Mouse (Mus musculus) liver, adult 2 months (tissue): Measurements from ENCODE around the gene Kat2a. TPM values are rescaled to one million over a fixed set of nuclear protein-coding genes. Genes with fewer than 3 reads are reported as not detected.

Experiments
- DNase-seq: peaks from one replicate; pipeline ENCODE4 v3.0.0-alpha.2; 2011; ENCODE audit warnings: low read depth, low spot score; ENCODE audit errors: extremely low read depth
- H3K27ac ChIP-seq: fragments of 200-500 bp; replicated peaks from 2 replicates; pipeline ENCODE4 v1.5.1; 2012; ENCODE audit warnings: low read depth, mild to moderate bottlenecking, control low read depth, inconsistent platforms, low read length; ENCODE audit not compliant: insufficient read depth
- H3K27me3 ChIP-seq: fragments of 200-500 bp; 2 replicates; pipeline ENCODE4 v1.6.1; 2012; ENCODE audit warnings: mild to moderate bottlenecking, moderate library complexity, low read length, inconsistent platforms; ENCODE audit not compliant: control insufficient read depth, insufficient read depth
- H3K36me3 ChIP-seq: fragments of 200-500 bp; 2 replicates; pipeline ENCODE4 v1.6.1; 2012; ENCODE audit warnings: low read length, inconsistent platforms; ENCODE audit not compliant: control insufficient read depth, insufficient read depth
- H3K4me1 ChIP-seq: fragments of 200-500 bp; 2 replicates; pipeline ENCODE4 v1.6.1; 2011; ENCODE audit warnings: low read length; ENCODE audit not compliant: control insufficient read depth, insufficient read depth
- H3K4me3 ChIP-seq: fragments of 200-500 bp; 2 replicates; pipeline ENCODE4 v1.5.1; 2011; ENCODE audit warnings: low read depth, mild to moderate bottlenecking, control low read depth, low read length, moderate library complexity; ENCODE audit not compliant: insufficient read depth
- H3K79me2 ChIP-seq: fragments of 200-500 bp; 2 replicates; pipeline ENCODE4 v1.6.1; 2012; ENCODE audit warnings: inconsistent platforms, mild to moderate bottlenecking, low read length, moderate library complexity; ENCODE audit not compliant: control insufficient read depth, insufficient read depth
- H3K9ac ChIP-seq: fragments of 200-500 bp; 2 replicates; pipeline ENCODE4 v1.6.1; 2012; ENCODE audit warnings: low read depth, mild to moderate bottlenecking, control low read depth, inconsistent platforms, low read length
- CTCF ChIP-seq: fragments of 200-500 bp; IDR thresholded peaks from 2 replicates; pipeline ENCODE4 v1.5.1; 2011; ENCODE audit warnings: low read depth, low read length, control low read depth
- POLR2A ChIP-seq: fragments of 200-500 bp; IDR thresholded peaks from 2 replicates; pipeline ENCODE4 v1.6.1; 2011; ENCODE audit warnings: low read length, control low read depth; ENCODE audit not compliant: insufficient read depth; ENCODE audit errors: extremely low read depth
- WGBS: fragments of 180-500 bp; shearing (Covaris S2); methylation state at CpG from one replicate; pipeline ENCODE4 v1.1.7; 2018; 5-methylcytosine and 5-hydroxymethylcytosine counted together
- polyA plus RNA-seq: library from polyadenylated mRNA; depleted of rRNA; stranded (reverse); fragments of >200 nt; gene quantifications from 2 replicates; pipeline ENCODE4 v1.2.3, GENCODE M21; 2012
- total RNA-seq: library from RNA; depleted of rRNA; stranded (reverse); fragments of >200 nt; gene quantifications from 2 replicates; pipeline ENCODE4 v1.2.3, GENCODE M21; 2014

Kat2a gene
- total and polyA plus RNA-seq, 2 experiments = 3.3 to 18.9 TPM

DNA sequence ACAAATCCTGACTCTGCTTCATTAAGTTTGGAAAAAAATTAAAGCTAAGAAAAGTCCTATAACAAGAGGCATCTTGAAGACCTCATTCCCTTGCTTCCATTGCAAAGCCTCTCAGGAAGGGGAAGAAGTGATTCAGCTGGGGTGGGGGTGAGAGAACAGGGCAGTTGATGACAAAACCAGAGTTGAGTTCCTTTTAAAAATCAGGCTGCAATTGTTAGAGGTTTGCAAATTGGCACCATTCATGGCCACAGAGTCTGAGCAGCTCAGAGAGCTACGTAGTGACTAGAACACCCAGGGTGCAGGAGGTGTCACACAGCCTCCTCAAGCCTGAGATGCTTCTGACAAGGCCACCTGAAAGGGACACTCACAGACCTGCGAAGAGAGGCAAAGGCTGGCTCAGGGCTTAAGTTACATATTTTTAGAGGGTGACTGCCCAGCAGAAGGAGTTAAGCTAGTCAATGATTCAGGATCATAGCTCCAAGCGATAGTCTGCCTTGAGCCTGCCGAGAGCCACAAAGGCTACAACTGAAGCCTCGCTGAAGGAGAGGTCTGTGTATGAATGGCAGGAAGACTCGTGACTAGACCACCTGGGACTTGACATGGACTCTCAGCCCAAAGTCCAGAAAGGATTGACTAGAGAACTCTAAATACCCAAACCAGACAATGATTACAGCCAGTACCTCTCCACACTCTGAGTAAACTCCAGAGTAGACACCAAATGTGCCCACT lies 18.4 kb upstream of the Kat2a start:
- Histone ChIP-seq H3K4me1 (peaks cover 10% of the 10 kb centered on the region), H3K27me3 (no peaks in the 10 kb centered on the region), H3K9ac (no peak overlapping the region), H3K4me3 (no peak overlapping the region), H3K27ac (no peak overlapping the region), H3K36me3 (peaks cover 4% of the 10 kb centered on the region; the same call in 1 of the 2 replicates), H3K79me2 (peaks cover 63% of the 10 kb centered on the region)
- TF ChIP-seq CTCF (no peak), POLR2A (no peak)
- DNase-seq = no peak
- 80% methylated on average over 6 of the region's 6 CpGs for WGBS

DNA sequence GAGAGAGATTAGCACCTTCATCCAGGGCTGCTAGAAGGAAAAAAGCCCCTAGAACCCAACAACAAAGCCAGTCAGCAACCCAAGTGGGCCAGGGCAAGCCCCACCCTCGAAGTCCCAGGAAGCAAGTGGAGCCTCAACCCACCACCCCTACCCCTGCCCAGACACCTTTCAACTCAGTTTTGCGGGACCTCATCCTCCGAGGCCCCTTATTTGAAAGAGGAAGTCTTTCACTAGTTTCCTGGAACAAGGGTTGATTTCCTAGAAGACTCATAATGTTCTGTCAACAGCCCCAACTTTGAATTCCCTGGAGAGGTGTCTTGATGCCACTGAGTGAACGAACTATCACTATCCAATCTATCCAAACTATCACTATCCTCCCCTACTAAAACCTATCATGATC lies 17.7 kb upstream of the Kat2a start:
- Histone ChIP-seq H3K36me3 (peaks cover 4% of the 10 kb centered on the region; the same call in 1 of the 2 replicates), H3K9ac (no peak overlapping the region), H3K4me3 (no peak overlapping the region), H3K4me1 (peaks cover 13% of the 10 kb centered on the region), H3K79me2 (peaks cover 56% of the 10 kb centered on the region), H3K27me3 (no peaks in the 10 kb centered on the region), H3K27ac (no peak overlapping the region)
- WGBS = 82% methylated on average over 4 of the region's 4 CpGs
- TF ChIP-seq CTCF (no peak), POLR2A (no peak)
- DNase-seq = no peak

DNA sequence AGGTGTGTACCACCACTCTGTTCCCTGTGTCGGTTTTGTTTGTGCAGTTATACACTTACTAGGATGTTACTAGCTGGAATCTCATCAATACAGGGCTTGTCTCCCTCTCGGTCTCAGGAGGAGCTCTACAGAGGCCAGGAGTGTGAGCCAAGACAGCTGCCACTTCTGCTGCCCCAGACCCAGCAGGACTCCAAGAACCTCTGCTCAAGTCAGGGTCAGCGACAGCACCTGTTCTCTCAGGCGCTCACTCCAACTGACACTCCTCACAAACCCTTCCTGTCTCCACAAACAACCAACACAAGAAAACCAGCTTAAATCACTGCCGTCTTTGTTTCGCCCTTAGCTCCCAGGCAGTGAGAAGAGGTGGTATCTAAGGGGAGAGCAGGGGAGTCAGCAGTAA lies 16.3 kb upstream of the Kat2a start:
- Histone ChIP-seq H3K27me3 (no peaks in the 10 kb centered on the region), H3K4me1 (peaks cover 22% of the 10 kb centered on the region), H3K27ac (no peak overlapping the region), H3K36me3 (peaks cover 4% of the 10 kb centered on the region; the same call in 1 of the 2 replicates), H3K4me3 (no peak overlapping the region), H3K79me2 (peaks cover 46% of the 10 kb centered on the region), H3K9ac (no peak overlapping the region)
- TF ChIP-seq CTCF (no peak), POLR2A (no peak)
- DNase-seq = no peak
- 87% methylated on average over 6 of the region's 6 CpGs for WGBS

DNA sequence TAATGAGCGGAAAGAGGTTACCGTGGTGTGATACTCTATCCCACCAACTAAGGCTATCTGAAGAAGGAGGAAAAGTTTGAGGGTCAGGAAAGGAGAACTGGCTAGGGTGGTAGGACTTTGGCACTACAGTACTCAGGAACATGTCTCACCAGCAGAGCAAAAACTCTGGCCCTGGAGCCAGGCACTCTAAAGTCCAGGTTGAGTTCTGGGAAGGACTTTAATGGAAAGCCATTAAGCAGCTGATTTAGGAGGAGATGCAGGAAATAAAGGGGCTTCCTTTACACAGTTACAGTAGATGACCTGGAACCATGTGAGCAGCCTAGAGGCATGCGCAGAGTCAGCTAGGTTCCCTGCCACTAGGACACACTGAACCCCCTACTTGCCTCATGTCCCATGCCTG lies 14.9 kb upstream of the Kat2a start:
- 0 out of 2 replicates have a peak, but pooled peaks cover 2% of the 10 kb centered on the region for H3K36me3 ChIP-seq
- H3K27me3 ChIP-seq = no peaks in the 10 kb centered on the region
- H3K4me1 ChIP-seq = peaks cover 28% of the 10 kb centered on the region
- H3K79me2 ChIP-seq = peaks cover 42% of the 10 kb centered on the region
- H3K27ac ChIP-seq = no peak overlapping the region
- peak; percentile 40 for DNase-seq
- no peak for TF ChIP-seq POLR2A
- TF ChIP-seq CTCF = no peak
- 85% methylated on average over 3 of the region's 3 CpGs for WGBS
- H3K9ac ChIP-seq = no peak overlapping the region
- H3K4me3 ChIP-seq = no peak overlapping the region

DNA sequence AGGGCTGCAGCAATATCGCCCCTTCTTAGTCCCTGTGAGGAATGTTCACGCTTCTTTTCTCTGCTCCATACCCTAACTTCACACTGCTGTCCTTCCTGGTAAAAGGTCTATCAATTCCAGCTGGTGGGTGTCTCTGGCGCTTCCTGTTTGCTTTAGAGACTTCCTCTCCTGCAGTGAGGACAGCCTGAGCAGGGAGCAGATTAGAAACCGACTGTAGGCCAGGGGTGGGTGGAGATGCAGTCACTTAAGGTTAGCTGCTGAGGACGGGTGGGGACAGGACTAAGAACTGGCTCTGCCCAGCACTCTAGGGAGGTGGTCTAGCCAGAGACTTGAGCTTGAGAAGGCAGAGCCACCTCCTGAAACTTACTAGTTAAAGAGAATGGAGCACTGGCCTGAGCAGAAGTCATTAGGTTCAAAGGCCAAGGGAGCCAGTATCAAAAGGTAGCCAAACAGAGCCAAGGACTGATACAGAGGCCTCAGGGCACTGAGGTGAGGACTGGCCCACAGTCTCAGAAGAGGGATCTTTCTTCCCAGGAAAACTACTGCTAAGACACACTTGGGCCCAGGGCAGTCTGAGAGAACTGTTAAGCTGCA lies 12.8 kb upstream of the Kat2a start:
- no peak overlapping the region for H3K4me3 ChIP-seq

DNA sequence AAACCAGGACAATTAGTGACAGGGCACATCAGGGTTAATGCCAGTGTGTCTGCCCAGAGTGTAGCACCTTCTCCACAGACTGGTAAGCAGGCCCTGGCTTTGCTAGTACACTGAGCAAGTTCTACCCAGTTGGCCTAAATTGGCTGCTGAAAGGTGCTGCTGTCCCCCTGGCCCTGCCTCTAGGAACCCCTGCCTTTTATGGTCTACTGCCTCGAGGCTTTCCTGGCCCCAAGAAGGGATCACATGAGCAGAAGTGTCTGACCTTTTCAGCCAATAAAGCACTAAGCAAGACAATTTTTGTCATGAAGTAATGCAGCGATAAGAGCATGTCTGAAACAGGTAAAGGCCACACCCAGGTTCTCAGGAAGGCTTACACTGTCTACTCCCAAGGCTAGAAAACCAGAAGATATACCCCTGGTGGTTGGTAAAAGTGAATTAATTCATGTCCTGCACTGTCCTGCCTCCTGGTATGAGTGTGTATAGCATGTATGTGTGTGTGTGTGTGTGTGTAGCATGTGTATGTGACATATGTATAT lies 10.3 kb upstream of the Kat2a start:
- no peak overlapping the region for H3K9ac ChIP-seq
- peaks cover 33% of the 10 kb centered on the region for H3K4me1 ChIP-seq
- H3K27ac ChIP-seq = peak overlapping the region; percentile 32

More for the DNA sequence above, 12.8 kb upstream of the Kat2a start:
- no peaks in the 10 kb centered on the region for H3K27me3 ChIP-seq
- H3K9ac ChIP-seq = peak overlapping the region; percentile 28; the same call in 1 of the 2 replicates
- DNase-seq = peak; percentile 61
- TF ChIP-seq CTCF (no peak), POLR2A (no peak)
- 36% methylated on average over 5 of the region's 5 CpGs for WGBS
- H3K4me1 ChIP-seq = peaks cover 32% of the 10 kb centered on the region
- 0 out of 2 replicates have a peak, but pooled peaks cover 2% of the 10 kb centered on the region for H3K36me3 ChIP-seq
- H3K27ac ChIP-seq = peak overlapping the region; percentile 82
- H3K79me2 ChIP-seq = peaks cover 25% of the 10 kb centered on the region; the same call in 1 of the 2 replicates

More for the DNA sequence above, 10.3 kb upstream of the Kat2a start:
- Histone ChIP-seq H3K4me3 (no peak overlapping the region), H3K36me3 (peaks cover 7% of the 10 kb centered on the region), H3K27me3 (no peaks in the 10 kb centered on the region), H3K79me2 (peaks cover 15% of the 10 kb centered on the region; the same call in 1 of the 2 replicates)
- TF ChIP-seq CTCF (no peak), POLR2A (no peak)
- WGBS = 45% methylated on average over 2 of the region's 2 CpGs
- DNase-seq = no peak
